Mouse (Mus musculus) ES-Bruce4 (cell line): ENCODE measurements at regions not wholly inside any gene's neighbourhood (a gene's known extent, or its start where the extent isn't known, plus 50 kb on each side); places are given as distances from the start of the nearest gene placed in this dataset.
"Not testable (repeated sequence)": the region's sequence is repeated elsewhere in the genome, so short reads cannot be mapped to it uniquely, and the experiment has no call there.

Source experiments
- H3K27ac ChIP-seq: 2 replicates; pipeline ENCODE4 v1.5.1; 2012; ENCODE audit warnings: low read length, inconsistent platforms; ENCODE audit not compliant: insufficient read depth
- H3K27me3 ChIP-seq: 2 replicates; pipeline ENCODE4 v1.6.1; 2012; ENCODE audit warnings: mild to moderate bottlenecking, low read length, inconsistent platforms; ENCODE audit not compliant: control insufficient read depth, poor library complexity, insufficient read depth, severe bottlenecking
- H3K36me3 ChIP-seq: 2 replicates; pipeline ENCODE4 v1.6.1; 2012; ENCODE audit warnings: inconsistent platforms, mild to moderate bottlenecking, low read length, moderate library complexity; ENCODE audit not compliant: control insufficient read depth, poor library complexity, insufficient read depth, severe bottlenecking
- H3K4me1 ChIP-seq: one replicate; pipeline ENCODE4 v1.8.1; 2011; ENCODE audit warnings: low read length; ENCODE audit not compliant: control insufficient read depth, insufficient read depth
- H3K4me3 ChIP-seq: 2 replicates; pipeline ENCODE4 v1.5.1; 2011; ENCODE audit warnings: low read depth, mild to moderate bottlenecking, low read length
- H3K9ac ChIP-seq: 2 replicates; pipeline ENCODE4 v1.6.1; 2012; ENCODE audit warnings: low read depth, mild to moderate bottlenecking, inconsistent platforms; ENCODE audit not compliant: poor library complexity, severe bottlenecking
- H3K9me3 ChIP-seq: replicated peaks from 2 replicates; pipeline ENCODE4 v1.6.1; 2012; ENCODE audit warnings: mild to moderate bottlenecking, low read length, inconsistent platforms; ENCODE audit not compliant: control insufficient read depth, poor library complexity, insufficient read depth, severe bottlenecking
- CTCF ChIP-seq: IDR thresholded peaks from one replicate; pipeline ENCODE4 v1.8.1; 2011; ENCODE audit warnings: low read depth, low read length
- EP300 ChIP-seq: IDR thresholded peaks from 2 replicates; pipeline ENCODE4 v1.6.1; 2011; ENCODE audit warnings: low read depth, low read length; ENCODE audit not compliant: insufficient read depth
- POLR2A ChIP-seq: IDR thresholded peaks from one replicate; pipeline ENCODE4 v1.8.1; 2011; ENCODE audit warnings: low read length; ENCODE audit not compliant: insufficient read depth

DNA sequence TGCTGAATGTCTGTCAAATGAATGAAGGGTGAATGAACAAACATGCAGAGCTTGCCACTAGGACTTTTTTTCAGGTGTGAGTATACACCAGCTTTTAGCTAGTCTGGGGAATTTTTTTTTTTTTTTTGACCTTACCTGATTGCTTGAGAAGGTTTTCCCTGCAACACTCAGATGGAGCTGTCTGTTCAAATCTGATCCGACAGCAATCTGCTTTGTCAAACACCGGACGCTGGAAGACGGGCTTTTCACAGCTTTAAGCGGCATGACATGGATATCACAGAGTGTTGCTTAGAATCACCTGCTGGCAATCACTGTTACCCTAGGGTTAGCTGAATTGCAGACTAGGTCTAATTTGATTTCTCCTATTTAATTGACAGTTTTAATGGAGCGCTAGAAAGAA is 263.7 kb upstream of the Ubash3b start:
- no peak overlapping the region for H3K27ac ChIP-seq
- no peaks in the 10 kb centered on the region for H3K4me1 ChIP-seq
- H3K27me3 ChIP-seq = no peaks in the 10 kb centered on the region

DNA sequence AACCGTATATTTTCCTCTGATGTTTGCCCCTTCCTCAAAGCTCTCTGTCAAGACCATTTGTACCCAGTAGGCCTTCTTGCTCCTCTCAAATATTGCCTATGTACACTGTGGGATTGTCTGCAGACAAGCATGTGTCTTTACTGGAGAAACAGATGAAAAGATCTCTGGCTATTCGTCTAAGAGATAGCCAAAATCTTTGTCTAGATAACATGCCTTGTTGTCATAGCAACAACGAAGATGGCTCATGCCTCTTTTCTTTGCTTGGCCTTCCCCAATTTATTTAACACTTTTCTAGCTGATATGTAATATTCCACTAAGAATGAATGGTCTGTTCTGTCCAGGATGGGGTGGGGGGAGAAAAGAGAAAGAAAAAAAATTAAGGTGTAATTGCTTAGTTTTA is 252.3 kb upstream of the Ubash3b start:
- H3K9ac ChIP-seq = no peak overlapping the region
- H3K4me3 ChIP-seq = no peak overlapping the region
- no peak overlapping the region for H3K27ac ChIP-seq
- no peaks in the 10 kb centered on the region for H3K9me3 ChIP-seq
- TF ChIP-seq POLR2A (no peak), EP300 (no peak), CTCF (no peak)
- no peaks in the 10 kb centered on the region for H3K27me3 ChIP-seq
- no peaks in the 10 kb centered on the region for H3K36me3 ChIP-seq
- no peaks in the 10 kb centered on the region for H3K4me1 ChIP-seq

More for the DNA sequence above, 263.7 kb upstream of the Ubash3b start:
- no peaks in the 10 kb centered on the region for H3K9me3 ChIP-seq
- no peak overlapping the region for H3K9ac ChIP-seq
- H3K36me3 ChIP-seq = no peaks in the 10 kb centered on the region
- TF ChIP-seq EP300 (no peak), POLR2A (no peak), CTCF (no peak)
- no peak overlapping the region for H3K4me3 ChIP-seq

DNA sequence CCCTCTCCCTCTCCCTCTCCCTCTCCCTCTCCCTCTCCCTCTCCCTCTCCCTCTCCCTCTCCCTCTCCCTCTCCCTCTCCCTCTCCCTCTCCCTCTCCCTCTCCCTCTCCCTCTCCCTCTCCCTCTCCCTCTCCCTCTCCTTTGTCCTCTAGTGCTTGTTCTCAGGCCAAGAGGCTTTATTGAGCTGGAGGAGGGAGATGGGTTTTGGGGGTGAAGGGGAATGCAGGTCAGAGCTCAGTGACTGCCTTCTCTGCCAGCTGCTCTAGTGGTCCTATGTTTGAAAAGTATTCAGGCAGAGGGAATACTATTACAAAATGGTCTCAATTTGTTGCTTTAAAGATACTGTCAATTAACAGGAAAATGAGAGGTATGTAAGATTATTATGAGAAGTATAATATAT is 251.6 kb upstream of the Ubash3b start:
- not testable (repeated sequence) for H3K27me3 ChIP-seq, H3K9ac ChIP-seq, H3K36me3 ChIP-seq, H3K4me3 ChIP-seq, H3K4me1 ChIP-seq, H3K27ac ChIP-seq, H3K9me3 ChIP-seq

DNA sequence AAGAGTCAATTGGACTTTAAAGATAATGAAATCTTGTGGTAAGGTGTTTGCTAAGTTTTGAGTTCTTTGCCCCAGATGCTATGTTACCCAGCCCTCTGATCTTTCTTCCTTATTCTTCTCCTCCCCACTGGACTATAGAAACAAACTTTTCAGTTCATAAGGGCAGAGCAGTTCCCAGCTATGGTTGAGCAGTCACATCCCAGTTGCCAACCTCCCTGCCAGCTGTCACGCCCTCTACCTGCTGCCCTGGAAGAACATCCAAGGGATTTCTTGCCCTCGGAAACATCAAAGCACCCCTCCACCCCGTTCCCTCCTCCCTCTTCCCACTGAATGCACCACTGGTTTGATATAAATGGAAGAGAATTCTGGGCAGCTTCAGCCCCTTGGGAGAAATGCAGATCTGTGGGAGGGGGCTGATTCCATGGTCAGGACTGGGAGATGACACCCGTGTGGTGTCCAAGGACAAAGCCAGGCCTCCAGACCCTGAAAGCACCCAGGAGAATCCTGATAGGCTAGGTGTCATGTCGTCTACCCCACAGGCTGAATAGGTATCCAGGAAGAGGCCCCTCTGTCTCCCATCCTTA is 250.8 kb upstream of the Ubash3b start:
- Histone ChIP-seq H3K9me3 (no peaks in the 10 kb centered on the region), H3K36me3 (no peaks in the 10 kb centered on the region), H3K27me3 (no peaks in the 10 kb centered on the region), H3K4me1 (no peaks in the 10 kb centered on the region), H3K4me3 (no peak overlapping the region), H3K27ac (no peak overlapping the region), H3K9ac (no peak overlapping the region)
- TF ChIP-seq POLR2A (no peak), EP300 (no peak), CTCF (no peak)

DNA sequence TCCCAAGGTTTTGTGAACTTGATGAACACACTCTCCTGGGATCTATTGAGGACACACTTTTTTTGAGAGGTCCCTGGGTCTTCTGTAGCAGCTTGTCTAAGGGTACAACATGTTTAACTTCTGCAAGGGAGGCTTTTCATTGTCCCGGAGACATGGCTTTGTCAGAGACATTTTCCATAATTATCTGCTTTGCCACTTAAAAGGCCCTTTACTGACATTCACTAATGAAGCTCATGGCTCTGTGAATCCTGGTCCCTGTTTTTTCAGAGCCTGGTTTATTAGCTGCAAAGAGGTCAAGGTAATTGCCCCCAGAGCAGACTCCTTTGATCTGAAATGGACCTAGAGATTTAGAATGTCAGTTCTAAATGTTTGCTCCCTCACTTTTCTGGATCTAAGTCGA is 246.8 kb upstream of the Ubash3b start:
- Histone ChIP-seq H3K27ac (no peak overlapping the region), H3K4me1 (no peaks in the 10 kb centered on the region), H3K27me3 (no peaks in the 10 kb centered on the region), H3K4me3 (no peak overlapping the region), H3K9ac (no peak overlapping the region), H3K9me3 (no peaks in the 10 kb centered on the region), H3K36me3 (no peaks in the 10 kb centered on the region)
- TF ChIP-seq EP300 (no peak), POLR2A (no peak), CTCF (no peak)

DNA sequence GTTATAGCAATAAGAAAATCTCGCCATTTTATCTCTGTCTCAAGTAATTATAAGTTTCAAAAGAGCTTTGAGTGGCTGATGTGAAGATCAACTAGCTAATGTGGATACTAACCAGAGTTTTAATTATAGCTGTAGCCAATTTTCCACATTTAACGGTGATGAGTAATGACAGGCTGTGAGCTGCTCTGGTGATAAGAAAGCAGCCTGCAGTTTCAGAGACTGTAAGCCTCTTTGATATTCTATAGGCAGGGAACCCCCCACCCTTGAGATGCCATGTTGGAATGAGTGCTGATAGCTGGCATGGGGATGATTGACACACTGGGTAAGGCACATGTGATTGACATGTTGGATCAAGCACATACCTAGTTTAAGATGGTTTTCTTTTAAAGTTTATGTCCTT is 245.6 kb upstream of the Ubash3b start:
- Histone ChIP-seq H3K9me3 (no peaks in the 10 kb centered on the region), H3K27ac (no peak overlapping the region), H3K36me3 (no peaks in the 10 kb centered on the region), H3K9ac (no peak overlapping the region), H3K27me3 (no peaks in the 10 kb centered on the region), H3K4me1 (no peaks in the 10 kb centered on the region), H3K4me3 (no peak overlapping the region)
- TF ChIP-seq CTCF (no peak), EP300 (no peak), POLR2A (no peak)
